Mouse (Mus musculus) embryonic fibroblast, embryonic 13.5 days (primary cell): ENCODE results near the gene Tmem198b.

Experiments used
- CTCF ChIP-seq: IDR thresholded peaks from 2 replicates; pipeline ENCODE4 v1.5.1; 2011; ENCODE audit warnings: mild to moderate bottlenecking, control low read depth, low read length, moderate library complexity, borderline replicate concordance; ENCODE audit not compliant: insufficient read depth
- POLR2A ChIP-seq: IDR thresholded peaks from 2 replicates; pipeline ENCODE4 v1.6.1; 2011; ENCODE audit warnings: low read depth, mild to moderate bottlenecking, control low read depth, low read length, moderate library complexity

DNA sequence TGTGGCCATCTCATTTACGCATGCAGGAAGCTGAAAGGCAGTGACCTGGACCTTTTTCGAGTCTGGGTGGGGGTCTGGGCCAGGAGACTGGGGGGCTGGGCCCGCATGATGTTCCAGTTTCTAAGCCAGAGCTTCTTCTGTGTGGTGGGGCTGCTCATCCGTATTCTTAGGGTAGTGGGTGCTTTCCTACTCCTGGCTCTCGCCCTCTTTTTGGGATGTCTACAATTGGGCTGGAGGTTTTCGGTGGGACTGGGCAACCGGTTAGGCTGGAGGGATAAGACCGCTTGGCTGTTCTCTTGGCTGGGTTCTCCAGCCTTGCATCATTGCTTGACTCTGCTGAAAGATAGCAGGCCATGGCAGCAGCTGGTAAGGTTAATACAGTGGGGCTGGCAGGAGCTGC is 2.8 kb upstream of the Tmem198b start:
- TF ChIP-seq CTCF (no peak), POLR2A (no peak)
